Mouse (Mus musculus) forebrain, embryonic 10.5 days (tissue): ENCODE results near the gene Galntl6. TPM values are rescaled to one million over a fixed set of nuclear protein-coding genes. Genes with fewer than 3 reads are reported as not detected.
"Not testable (repeated sequence)": the region's sequence is repeated elsewhere in the genome, so short reads cannot be mapped to it uniquely, and the experiment has no call there.

ENCODE experiments used
- DNase-seq: peaks from one replicate; pipeline ENCODE4 v3.0.0-alpha.2; 2017; ENCODE audit warnings: low spot score; ENCODE audit errors: extremely low spot score
- H3K27ac ChIP-seq: fragments of 300-500 bp; sonication (generic); 2 replicates; pipeline ENCODE4 v1.5.1; 2016; ENCODE audit warnings: mild to moderate bottlenecking
- H3K27me3 ChIP-seq: fragments of 300-500 bp; sonication (generic); 2 replicates; pipeline ENCODE4 v1.6.1; 2016; ENCODE audit warnings: mild to moderate bottlenecking; ENCODE audit not compliant: poor library complexity, severe bottlenecking
- H3K36me3 ChIP-seq: fragments of 300-500 bp; sonication (generic); replicated peaks from 2 replicates; pipeline ENCODE4 v1.6.1; 2016; ENCODE audit warnings: mild to moderate bottlenecking, moderate library complexity
- H3K4me1 ChIP-seq: fragments of 300-500 bp; sonication (generic); 2 replicates; pipeline ENCODE4 v1.6.1; 2016
- H3K4me3 ChIP-seq: fragments of 300-500 bp; sonication (generic); 2 replicates; pipeline ENCODE4 v1.5.1; 2016; ENCODE audit warnings: mild to moderate bottlenecking, moderate library complexity
- H3K9me3 ChIP-seq: fragments of 300-500 bp; sonication (generic); 2 replicates; pipeline ENCODE4 v1.6.1; 2016; ENCODE audit warnings: mild to moderate bottlenecking, moderate library complexity
- WGBS: fragments of 180-500 bp; shearing (Covaris S2); methylation state at CpG from one replicate; pipeline ENCODE4 v1.1.7; 2016; 5-methylcytosine and 5-hydroxymethylcytosine counted together
- polyA plus RNA-seq: library from polyadenylated mRNA; unstranded; fragments of >200 nt; fragmentation: Nextera tagmentation; extraction: Ambion mirVana; gene quantifications from 2 replicates; pipeline ENCODE4 v1.2.1, GENCODE M21; 2016

Galntl6 gene
- polyA plus RNA-seq, 1 experiment from 2014 or later, result 0.07 TPM

GRCm38 (mm10) chr8:58566115-58566514 lies 346.3 kb downstream of the Galntl6 start:
- H3K36me3 ChIP-seq, result no peaks in the 10 kb centered on the region
- H3K4me1 ChIP-seq, result peaks cover 6% of the 10 kb centered on the region
- DNase-seq, result no peak
- no peaks in the 10 kb centered on the region for H3K9me3 ChIP-seq
- no peaks in the 10 kb centered on the region for H3K27me3 ChIP-seq
- H3K4me3 ChIP-seq, result no peak overlapping the region
- no peak overlapping the region for H3K27ac ChIP-seq
- 57% methylated on average over 2 of the region's 2 CpGs for WGBS

- H3K36me3 ChIP-seq, result no peaks in the 10 kb centered on the region
- no peak overlapping the region for H3K27ac ChIP-seq
- H3K9me3 ChIP-seq, result no peaks in the 10 kb centered on the region
- no peak for DNase-seq
- 89% methylated on average over 2 of the region's 2 CpGs for WGBS
- H3K4me3 ChIP-seq, result no peak overlapping the region
- H3K4me1 ChIP-seq, result no peaks in the 10 kb centered on the region
- no peaks in the 10 kb centered on the region for H3K27me3 ChIP-seq
Measured at GRCm38 (mm10) chr8:58535781-58536180, 376.7 kb downstream of the Galntl6 start.

- no peaks in the 10 kb centered on the region for H3K36me3 ChIP-seq
- H3K27ac ChIP-seq, result no peak overlapping the region
- H3K4me3 ChIP-seq, result no peak overlapping the region
- no peak for DNase-seq
- no peaks in the 10 kb centered on the region for H3K9me3 ChIP-seq
- no peaks in the 10 kb centered on the region for H3K27me3 ChIP-seq
- no peaks in the 10 kb centered on the region for H3K4me1 ChIP-seq
Measured at GRCm38 (mm10) chr8:58534631-58535030, 377.8 kb downstream of the Galntl6 start.

GRCm38 (mm10) chr8:58523443-58523842 lies 389.0 kb downstream of the Galntl6 start:
- Histone ChIP-seq H3K27me3 (no peaks in the 10 kb centered on the region), H3K9me3 (no peaks in the 10 kb centered on the region), H3K27ac (no peak overlapping the region), H3K4me3 (no peak overlapping the region), H3K36me3 (no peaks in the 10 kb centered on the region), H3K4me1 (no peaks in the 10 kb centered on the region)
- DNase-seq, result no peak
- 31% methylated on average over 1 of the region's 1 CpGs for WGBS

GRCm38 (mm10) chr8:58521932-58522331 lies 390.5 kb downstream of the Galntl6 start:
- no peaks in the 10 kb centered on the region for H3K9me3 ChIP-seq
- H3K27ac ChIP-seq, result no peak overlapping the region
- H3K4me3 ChIP-seq, result no peak overlapping the region
- H3K4me1 ChIP-seq, result no peaks in the 10 kb centered on the region
- no peaks in the 10 kb centered on the region for H3K36me3 ChIP-seq
- no peak for DNase-seq
- H3K27me3 ChIP-seq, result no peaks in the 10 kb centered on the region

GRCm38 (mm10) chr8:58510516-58510915 lies 401.9 kb downstream of the Galntl6 start:
- Histone ChIP-seq H3K36me3 (no peaks in the 10 kb centered on the region), H3K9me3 (no peaks in the 10 kb centered on the region), H3K27me3 (no peaks in the 10 kb centered on the region), H3K27ac (no peak overlapping the region), H3K4me3 (no peak overlapping the region), H3K4me1 (peaks cover 7% of the 10 kb centered on the region)
- DNase-seq, result no peak

- Histone ChIP-seq H3K4me1 (peaks cover 7% of the 10 kb centered on the region), H3K9me3 (no peaks in the 10 kb centered on the region), H3K4me3 (no peak overlapping the region), H3K36me3 (no peaks in the 10 kb centered on the region), H3K27me3 (no peaks in the 10 kb centered on the region), H3K27ac (no peak overlapping the region)
- WGBS, result 43% methylated on average over 1 of the region's 1 CpGs
- no peak for DNase-seq
Measured at GRCm38 (mm10) chr8:58509051-58509450, 403.4 kb downstream of the Galntl6 start.

- no peak overlapping the region for H3K4me3 ChIP-seq
- no peaks in the 10 kb centered on the region for H3K9me3 ChIP-seq
- H3K27me3 ChIP-seq, result no peaks in the 10 kb centered on the region
- H3K4me1 ChIP-seq, result no peaks in the 10 kb centered on the region
- H3K36me3 ChIP-seq, result no peaks in the 10 kb centered on the region
- no peak overlapping the region for H3K27ac ChIP-seq
- no peak for DNase-seq
- 73% methylated on average over 4 of the region's 4 CpGs for whole genome bisulfite sequencing
Measured at GRCm38 (mm10) chr8:58487099-58487498, 425.3 kb downstream of the Galntl6 start.

GRCm38 (mm10) chr8:58463342-58463741 lies 449.1 kb downstream of the Galntl6 start:
- H3K4me3 ChIP-seq, H3K4me1 ChIP-seq, H3K27ac ChIP-seq, H3K27me3 ChIP-seq, H3K36me3 ChIP-seq, H3K9me3 ChIP-seq, DNase-seq: not testable (repeated sequence)
- WGBS, result 94% methylated on average over 2 of the region's 2 CpGs

GRCm38 (mm10) chr8:58442696-58443095 lies 469.7 kb downstream of the Galntl6 start:
- no peak for DNase-seq
- no peak overlapping the region for H3K27ac ChIP-seq
- H3K4me1 ChIP-seq, result no peaks in the 10 kb centered on the region
- WGBS, result 92% methylated on average over 2 of the region's 2 CpGs
- H3K36me3 ChIP-seq, result no peaks in the 10 kb centered on the region
- no peaks in the 10 kb centered on the region for H3K27me3 ChIP-seq
- H3K4me3 ChIP-seq, result no peak overlapping the region
- H3K9me3 ChIP-seq, result no peaks in the 10 kb centered on the region

GRCm38 (mm10) chr8:58418481-58418880 lies 494.0 kb downstream of the Galntl6 start:
- DNase-seq, result no peak

GRCm38 (mm10) chr8:58417551-58417950 lies 494.9 kb downstream of the Galntl6 start:
- Histone ChIP-seq H3K27me3 (no peaks in the 10 kb centered on the region), H3K36me3 (no peaks in the 10 kb centered on the region), H3K4me3 (no peak overlapping the region), H3K9me3 (no peaks in the 10 kb centered on the region), H3K27ac (no peak overlapping the region), H3K4me1 (no peaks in the 10 kb centered on the region)
- 80% methylated on average over 1 of the region's 1 CpGs for WGBS
- no peak for DNase-seq

More at GRCm38 (mm10) chr8:58418481-58418880, 494.0 kb downstream of the Galntl6 start:
- Histone ChIP-seq H3K27ac (no peak overlapping the region), H3K4me3 (no peak overlapping the region), H3K9me3 (no peaks in the 10 kb centered on the region), H3K27me3 (no peaks in the 10 kb centered on the region), H3K36me3 (no peaks in the 10 kb centered on the region), H3K4me1 (no peaks in the 10 kb centered on the region)
- 83% methylated on average over 5 of the region's 5 CpGs for WGBS

- 90% methylated on average over 3 of the region's 3 CpGs for WGBS
- H3K27me3 ChIP-seq, result no peaks in the 10 kb centered on the region
Measured at GRCm38 (mm10) chr8:58396500-58396899, 515.9 kb downstream of the Galntl6 start.

GRCm38 (mm10) chr8:58395879-58396278 lies 516.6 kb downstream of the Galntl6 start:
- DNase-seq, result no peak
- 92% methylated on average over 1 of the region's 1 CpGs for WGBS
- H3K27ac ChIP-seq, result no peak overlapping the region
- H3K27me3 ChIP-seq, result no peaks in the 10 kb centered on the region
- H3K36me3 ChIP-seq, result no peaks in the 10 kb centered on the region
- H3K9me3 ChIP-seq, result no peaks in the 10 kb centered on the region
- H3K4me1 ChIP-seq, result no peaks in the 10 kb centered on the region
- H3K4me3 ChIP-seq, result no peak overlapping the region

More at GRCm38 (mm10) chr8:58396500-58396899, 515.9 kb downstream of the Galntl6 start:
- DNase-seq, result no peak
- Histone ChIP-seq H3K36me3 (no peaks in the 10 kb centered on the region), H3K4me3 (no peak overlapping the region), H3K9me3 (no peaks in the 10 kb centered on the region), H3K27ac (no peak overlapping the region), H3K4me1 (no peaks in the 10 kb centered on the region)
